Mouse (Mus musculus): ENCODE results near the gene Zp3. TPM values are rescaled to one million over a fixed set of nuclear protein-coding genes. Genes with fewer than 3 reads are reported as not detected.

Zp3 gene
- total RNA-seq, 4 experiments from 2014 or later, result not detected

GRCm38 (mm10) chr5:135960909-135961635 is 18.8 kb upstream of the Zp3 start:
- DNase-seq (ENCODE audit: low spot score in 2 of 2), result no peak

GRCm38 (mm10) chr5:135962125-135962491 is 17.8 kb upstream of the Zp3 start:
- DNase-seq (ENCODE audit: low spot score in 2 of 2), result no peak

GRCm38 (mm10) chr5:135962492-135963279 is 17.2 kb upstream of the Zp3 start:
- peak; percentile 97 to 99 for DNase-seq (ENCODE audit: low spot score in 2 of 2)

GRCm38 (mm10) chr5:135963280-135963627 is 16.6 kb upstream of the Zp3 start:
- DNase-seq (ENCODE audit: low spot score in 2 of 2), result no peak

- no peak for DNase-seq (ENCODE audit: low spot score in 2 of 2)
Observed at GRCm38 (mm10) chr5:135965501-135965930, 14.4 kb upstream of the Zp3 start.

GRCm38 (mm10) chr5:135966866-135967265 is 13.0 kb upstream of the Zp3 start:
- no peak for DNase-seq (ENCODE audit: low spot score in 2 of 2)

- DNase-seq (ENCODE audit: low spot score in 2 of 2), result no peak
Observed at GRCm38 (mm10) chr5:135968781-135969180, 11.1 kb upstream of the Zp3 start.

GRCm38 (mm10) chr5:135970247-135970646 is 9.7 kb upstream of the Zp3 start:
- no peak for DNase-seq (ENCODE audit: low spot score in 2 of 2)

- no peak for DNase-seq (ENCODE audit: low spot score in 2 of 2)
Observed at GRCm38 (mm10) chr5:135971876-135972275, 8.0 kb upstream of the Zp3 start.

- DNase-seq (ENCODE audit: low spot score in 2 of 2), result no peak
Observed at GRCm38 (mm10) chr5:135974365-135974764, 5.5 kb upstream of the Zp3 start, which contains the start of gene Ssc4d. Gene Ssc4d (minus strand): TSS chr5:135974531.

- DNase-seq (ENCODE audit: low spot score in 2 of 2), result no peak
Observed at GRCm38 (mm10) chr5:135975893-135976668, 3.8 kb upstream of the Zp3 start.

- no peak for DNase-seq (ENCODE audit: low spot score in 2 of 2)
Observed at GRCm38 (mm10) chr5:135979381-135979780, 518 bp upstream of the Zp3 start.

GRCm38 (mm10) chr5:135982398-135982797 is 2.5 kb downstream of the Zp3 start:
- no peak for DNase-seq (ENCODE audit: low spot score in 2 of 2)

- DNase-seq (ENCODE audit: low spot score in 2 of 2), result no peak
Observed at GRCm38 (mm10) chr5:135984546-135985044, 4.7 kb downstream of the Zp3 start.

GRCm38 (mm10) chr5:135987248-135987647 is 7.3 kb downstream of the Zp3 start:
- DNase-seq (ENCODE audit: low spot score in 2 of 2), result peak in 1 of 2 experiments; percentile 15

GRCm38 (mm10) chr5:135990601-135991000 is 10.7 kb downstream of the Zp3 start:
- no peak for DNase-seq (ENCODE audit: low spot score in 2 of 2)

GRCm38 (mm10) chr5:135993381-135993965 is 13.6 kb downstream of the Zp3 start:
- no peak for DNase-seq (ENCODE audit: low spot score in 2 of 2)

- no peak for DNase-seq (ENCODE audit: low spot score in 2 of 2)
Observed at GRCm38 (mm10) chr5:135994335-135994724, 14.4 kb downstream of the Zp3 start.

- DNase-seq (ENCODE audit: low spot score in 2 of 2), result peak; percentile 86
Observed at GRCm38 (mm10) chr5:135994725-135995687, 15.1 kb downstream of the Zp3 start, which contains the start of gene Dtx2. Gene Dtx2 (plus strand): TSS chr5:135994800.

- DNase-seq (ENCODE audit: low spot score in 2 of 2), result no peak
Observed at GRCm38 (mm10) chr5:135996162-135996561, 16.3 kb downstream of the Zp3 start.

Data from layer of hippocampus, adult 8-10 months (tissue).